Mouse (Mus musculus): Measurements from ENCODE around the gene Socs2. TPM values are rescaled to one million over a fixed set of nuclear protein-coding genes. Genes with fewer than 3 reads are reported as not detected.

Gene Socs2
- polyA plus RNA-seq, 1 experiment from 2014 or later = 1.1 TPM

- Histone ChIP-seq H3K27ac (no peak overlapping the region), H3K4me3 (ENCODE audit: inconsistent target) (no peak overlapping the region)
- 2% methylated on average over 62 of the region's 65 CpGs for WGBS (ENCODE audit: missing documents)
Measured at GRCm38 (mm10) chr10:95414316-95415158, 2.4 kb downstream of the Socs2 start.

GRCm38 (mm10) chr10:95411139-95411538, 5.8 kb downstream of the Socs2 start:
- H3K79me2 ChIP-seq (ENCODE audit: inconsistent target) = no peaks in the 10 kb centered on the region
- H3K36me3 ChIP-seq (ENCODE audit: inconsistent target) = no peaks in the 10 kb centered on the region
- H3K27ac ChIP-seq = no peak overlapping the region
- WGBS (ENCODE audit: missing documents) = 92% methylated on average over 9 of the region's 9 CpGs
- no peak overlapping the region for H3K4me3 ChIP-seq (ENCODE audit: inconsistent target)

More at GRCm38 (mm10) chr10:95414316-95415158, 2.4 kb downstream of the Socs2 start:
- H3K36me3 ChIP-seq (ENCODE audit: inconsistent target) = no peaks in the 10 kb centered on the region
- H3K79me2 ChIP-seq (ENCODE audit: inconsistent target) = no peaks in the 10 kb centered on the region

- 87% methylated on average over 7 of the region's 7 CpGs for WGBS (ENCODE audit: missing documents)
- H3K27ac ChIP-seq = no peak overlapping the region
- no peak overlapping the region for H3K4me3 ChIP-seq (ENCODE audit: inconsistent target)
- no peaks in the 10 kb centered on the region for H3K79me2 ChIP-seq (ENCODE audit: inconsistent target)
- H3K36me3 ChIP-seq (ENCODE audit: inconsistent target) = no peaks in the 10 kb centered on the region
Measured at GRCm38 (mm10) chr10:95410709-95411108, 6.3 kb downstream of the Socs2 start.

GRCm38 (mm10) chr10:95410209-95410608, 6.8 kb downstream of the Socs2 start:
- H3K36me3 ChIP-seq (ENCODE audit: inconsistent target) = no peaks in the 10 kb centered on the region
- H3K4me3 ChIP-seq (ENCODE audit: inconsistent target) = no peak overlapping the region
- WGBS (ENCODE audit: missing documents) = 94% methylated on average over 4 of the region's 4 CpGs
- no peak overlapping the region for H3K27ac ChIP-seq
- H3K79me2 ChIP-seq (ENCODE audit: inconsistent target) = no peaks in the 10 kb centered on the region

GRCm38 (mm10) chr10:95409149-95409548, 7.8 kb downstream of the Socs2 start:
- WGBS (ENCODE audit: missing documents) = 92% methylated on average over 7 of the region's 7 CpGs

GRCm38 (mm10) chr10:95408487-95408886, 8.5 kb downstream of the Socs2 start:
- Histone ChIP-seq H3K79me2 (ENCODE audit: inconsistent target) (no peaks in the 10 kb centered on the region), H3K4me3 (ENCODE audit: inconsistent target) (no peak overlapping the region), H3K36me3 (ENCODE audit: inconsistent target) (no peaks in the 10 kb centered on the region), H3K27ac (no peak overlapping the region)
- WGBS (ENCODE audit: missing documents) = 91% methylated on average over 9 of the region's 9 CpGs

More at GRCm38 (mm10) chr10:95409149-95409548, 7.8 kb downstream of the Socs2 start:
- no peak overlapping the region for H3K27ac ChIP-seq
- no peak overlapping the region for H3K4me3 ChIP-seq (ENCODE audit: inconsistent target)
- H3K79me2 ChIP-seq (ENCODE audit: inconsistent target) = no peaks in the 10 kb centered on the region
- no peaks in the 10 kb centered on the region for H3K36me3 ChIP-seq (ENCODE audit: inconsistent target)

GRCm38 (mm10) chr10:95407541-95408160, 9.3 kb downstream of the Socs2 start:
- no peaks in the 10 kb centered on the region for H3K79me2 ChIP-seq (ENCODE audit: inconsistent target)
- H3K36me3 ChIP-seq (ENCODE audit: inconsistent target) = no peaks in the 10 kb centered on the region
- H3K27ac ChIP-seq = no peak overlapping the region
- no peak overlapping the region for H3K4me3 ChIP-seq (ENCODE audit: inconsistent target)
- 86% methylated on average over 12 of the region's 12 CpGs for WGBS (ENCODE audit: missing documents)

- H3K36me3 ChIP-seq (ENCODE audit: inconsistent target) = no peaks in the 10 kb centered on the region
- no peaks in the 10 kb centered on the region for H3K79me2 ChIP-seq (ENCODE audit: inconsistent target)
- H3K4me3 ChIP-seq (ENCODE audit: inconsistent target) = no peak overlapping the region
- no peak overlapping the region for H3K27ac ChIP-seq
- WGBS (ENCODE audit: missing documents) = 88% methylated on average over 2 of the region's 2 CpGs
Measured at GRCm38 (mm10) chr10:95404774-95405173, 12.2 kb downstream of the Socs2 start.

- no peaks in the 10 kb centered on the region for H3K79me2 ChIP-seq (ENCODE audit: inconsistent target)
- no peaks in the 10 kb centered on the region for H3K36me3 ChIP-seq (ENCODE audit: inconsistent target)
- H3K27ac ChIP-seq = no peak overlapping the region
- WGBS (ENCODE audit: missing documents) = 92% methylated on average over 13 of the region's 13 CpGs
- H3K4me3 ChIP-seq (ENCODE audit: inconsistent target) = no peak overlapping the region
Measured at GRCm38 (mm10) chr10:95399689-95400354, 17.2 kb downstream of the Socs2 start.

- no peak overlapping the region for H3K4me3 ChIP-seq (ENCODE audit: inconsistent target)
- no peaks in the 10 kb centered on the region for H3K79me2 ChIP-seq (ENCODE audit: inconsistent target)
- no peak overlapping the region for H3K27ac ChIP-seq
- no peaks in the 10 kb centered on the region for H3K36me3 ChIP-seq (ENCODE audit: inconsistent target)
- 4% methylated on average over 17 of the region's 18 CpGs for WGBS (ENCODE audit: missing documents)
Measured at GRCm38 (mm10) chr10:95398489-95398888, 18.5 kb downstream of the Socs2 start.

GRCm38 (mm10) chr10:95397191-95397835, 19.7 kb downstream of the Socs2 start:
- H3K27ac ChIP-seq = no peak overlapping the region
- no peaks in the 10 kb centered on the region for H3K36me3 ChIP-seq (ENCODE audit: inconsistent target)
- 71% methylated on average over 7 of the region's 7 CpGs for WGBS (ENCODE audit: missing documents)
- no peaks in the 10 kb centered on the region for H3K79me2 ChIP-seq (ENCODE audit: inconsistent target)
- no peak overlapping the region for H3K4me3 ChIP-seq (ENCODE audit: inconsistent target)

- H3K27ac ChIP-seq = no peak overlapping the region
- no peaks in the 10 kb centered on the region for H3K79me2 ChIP-seq (ENCODE audit: inconsistent target)
- 10% methylated on average over 8 of the region's 8 CpGs for WGBS (ENCODE audit: missing documents)
- H3K4me3 ChIP-seq (ENCODE audit: inconsistent target) = no peak overlapping the region
- H3K36me3 ChIP-seq (ENCODE audit: inconsistent target) = no peaks in the 10 kb centered on the region
Measured at GRCm38 (mm10) chr10:95396356-95396755, 20.6 kb downstream of the Socs2 start.

- H3K27ac ChIP-seq = no peak overlapping the region
- H3K36me3 ChIP-seq (ENCODE audit: inconsistent target) = no peaks in the 10 kb centered on the region
- WGBS (ENCODE audit: missing documents) = 7% methylated on average over 25 of the region's 25 CpGs
- no peaks in the 10 kb centered on the region for H3K79me2 ChIP-seq (ENCODE audit: inconsistent target)
- H3K4me3 ChIP-seq (ENCODE audit: inconsistent target) = peak overlapping the region; percentile 26
Measured at GRCm38 (mm10) chr10:95394819-95395812, 21.9 kb downstream of the Socs2 start.

Data from macrophage (primary cell).